Mouse (Mus musculus) stomach, embryonic 15.5 days (tissue): ENCODE data around the gene Kremen1. TPM values are rescaled to one million over a fixed set of nuclear protein-coding genes. Genes with fewer than 3 reads are reported as not detected.

ENCODE experiments used
- ATAC-seq: fragments of 200-750 bp; cut with Nextera tagmentation; 2 replicates; pipeline ENCODE4 v1.8.0; 2017; ENCODE audit warnings: low read depth, moderate number of reproducible peaks, moderate TSS enrichment; ENCODE audit not compliant: insufficient read depth, low FRiP score
- H3K27ac ChIP-seq: fragments of 300-500 bp; sonication (generic); 2 replicates; pipeline ENCODE4 v1.5.1; 2015; ENCODE audit warnings: mild to moderate bottlenecking, inconsistent platforms
- H3K27me3 ChIP-seq: fragments of 300-500 bp; sonication (generic); replicated peaks from 2 replicates; pipeline ENCODE4 v1.6.1; 2015; ENCODE audit warnings: inconsistent platforms
- H3K36me3 ChIP-seq: fragments of 300-500 bp; sonication (generic); 2 replicates; pipeline ENCODE4 v1.6.1; 2015; ENCODE audit warnings: inconsistent platforms
- H3K4me1 ChIP-seq: fragments of 300-500 bp; sonication (generic); 2 replicates; pipeline ENCODE4 v1.6.1; 2015; ENCODE audit warnings: inconsistent platforms
- H3K4me2 ChIP-seq: fragments of 300-500 bp; sonication (generic); 2 replicates; pipeline ENCODE4 v1.6.1; 2015; ENCODE audit warnings: mild to moderate bottlenecking, inconsistent platforms
- H3K4me3 ChIP-seq: fragments of 300-500 bp; sonication (generic); replicated peaks from 2 replicates; pipeline ENCODE4 v1.5.1; 2015; ENCODE audit warnings: inconsistent platforms
- H3K9ac ChIP-seq: fragments of 300-500 bp; sonication (generic); 2 replicates; pipeline ENCODE4 v1.6.1; 2015; ENCODE audit warnings: inconsistent platforms
- H3K9me3 ChIP-seq: fragments of 300-500 bp; sonication (generic); 2 replicates; pipeline ENCODE4 v1.6.1; 2016; ENCODE audit warnings: inconsistent platforms
- WGBS: fragments of 180-500 bp; shearing (Covaris S2); methylation state at CpG from one replicate; pipeline ENCODE4 v1.1.7; 2015; 5-methylcytosine and 5-hydroxymethylcytosine counted together
- polyA plus RNA-seq: library from polyadenylated mRNA; unstranded; fragments of >200 nt; fragmentation: Nextera tagmentation; extraction: Ambion mirVana; gene quantifications from 2 replicates; pipeline ENCODE4 v1.2.1, GENCODE M21; 2015

Gene Kremen1
- polyA plus RNA-seq, 1 experiment from 2014 or later, result 18.3 TPM

- H3K9ac ChIP-seq, result no peak overlapping the region
- ATAC-seq, result no peak
- H3K9me3 ChIP-seq, result no peaks in the 10 kb centered on the region
- no peak overlapping the region for H3K4me3 ChIP-seq
- no peaks in the 10 kb centered on the region for H3K27me3 ChIP-seq
- 82% methylated on average over 2 of the region's 2 CpGs for WGBS
- no peaks in the 10 kb centered on the region for H3K4me1 ChIP-seq
- H3K4me2 ChIP-seq, result no peak overlapping the region
- H3K36me3 ChIP-seq, result peaks cover 45% of the 10 kb centered on the region
- no peak overlapping the region for H3K27ac ChIP-seq
Observed at GRCm38 (mm10) chr11:5283987-5284386, 22.6 kb upstream of the Kremen1 start.

GRCm38 (mm10) chr11:5280932-5281331 is 19.6 kb upstream of the Kremen1 start:
- Histone ChIP-seq H3K27me3 (no peaks in the 10 kb centered on the region), H3K4me1 (no peaks in the 10 kb centered on the region), H3K4me3 (no peak overlapping the region), H3K4me2 (no peak overlapping the region), H3K9ac (no peak overlapping the region), H3K27ac (no peak overlapping the region), H3K9me3 (no peaks in the 10 kb centered on the region), H3K36me3 (peaks cover 25% of the 10 kb centered on the region)
- 89% methylated on average over 7 of the region's 7 CpGs for WGBS
- ATAC-seq, result no peak

- Histone ChIP-seq H3K36me3 (peaks cover 20% of the 10 kb centered on the region), H3K27ac (no peak overlapping the region), H3K9ac (no peak overlapping the region), H3K4me1 (no peaks in the 10 kb centered on the region), H3K4me2 (no peak overlapping the region), H3K27me3 (no peaks in the 10 kb centered on the region), H3K4me3 (no peak overlapping the region), H3K9me3 (no peaks in the 10 kb centered on the region)
- WGBS, result 79% methylated on average over 2 of the region's 2 CpGs
- ATAC-seq, result no peak
Observed at GRCm38 (mm10) chr11:5278463-5278862, 17.1 kb upstream of the Kremen1 start.

GRCm38 (mm10) chr11:5277307-5277971 is 16.1 kb upstream of the Kremen1 start:
- no peaks in the 10 kb centered on the region for H3K27me3 ChIP-seq
- peaks cover 18% of the 10 kb centered on the region for H3K36me3 ChIP-seq
- 69% methylated on average over 5 of the region's 5 CpGs for WGBS
- H3K9me3 ChIP-seq, result no peaks in the 10 kb centered on the region
- no peak overlapping the region for H3K27ac ChIP-seq
- no peak overlapping the region for H3K4me2 ChIP-seq
- no peak overlapping the region for H3K9ac ChIP-seq
- no peak overlapping the region for H3K4me3 ChIP-seq
- H3K4me1 ChIP-seq, result no peaks in the 10 kb centered on the region
- ATAC-seq, result no peak

GRCm38 (mm10) chr11:5275216-5275615 is 13.9 kb upstream of the Kremen1 start:
- no peak overlapping the region for H3K27ac ChIP-seq
- no peak overlapping the region for H3K9ac ChIP-seq
- ATAC-seq, result no peak
- H3K4me2 ChIP-seq, result no peak overlapping the region
- no peaks in the 10 kb centered on the region for H3K36me3 ChIP-seq
- peaks cover 4% of the 10 kb centered on the region; the same call in 1 of the 2 replicates for H3K4me1 ChIP-seq
- no peaks in the 10 kb centered on the region for H3K27me3 ChIP-seq
- no peak overlapping the region for H3K4me3 ChIP-seq
- WGBS, result 74% methylated on average over 4 of the region's 4 CpGs
- H3K9me3 ChIP-seq, result no peaks in the 10 kb centered on the region

GRCm38 (mm10) chr11:5272536-5273234 is 11.3 kb upstream of the Kremen1 start:
- Histone ChIP-seq H3K36me3 (no peaks in the 10 kb centered on the region), H3K9ac (no peak overlapping the region), H3K27ac (no peak overlapping the region), H3K4me2 (no peak overlapping the region), H3K4me3 (no peak overlapping the region), H3K9me3 (no peaks in the 10 kb centered on the region), H3K27me3 (no peaks in the 10 kb centered on the region), H3K4me1 (peaks cover 4% of the 10 kb centered on the region; the same call in 1 of the 2 replicates)
- WGBS, result 76% methylated on average over 9 of the region's 9 CpGs
- ATAC-seq, result no peak

GRCm38 (mm10) chr11:5272066-5272360 is 10.7 kb upstream of the Kremen1 start:
- no peaks in the 10 kb centered on the region for H3K9me3 ChIP-seq
- H3K4me2 ChIP-seq, result no peak overlapping the region
- WGBS, result 61% methylated on average over 4 of the region's 4 CpGs
- H3K9ac ChIP-seq, result no peak overlapping the region
- no peak overlapping the region for H3K27ac ChIP-seq
- H3K27me3 ChIP-seq, result no peaks in the 10 kb centered on the region
- ATAC-seq, result no peak
- no peaks in the 10 kb centered on the region for H3K36me3 ChIP-seq
- H3K4me3 ChIP-seq, result no peak overlapping the region
- H3K4me1 ChIP-seq, result peaks cover 4% of the 10 kb centered on the region; the same call in 1 of the 2 replicates

- Histone ChIP-seq H3K27me3 (no peaks in the 10 kb centered on the region), H3K9ac (no peak overlapping the region), H3K4me2 (no peak overlapping the region), H3K27ac (no peak overlapping the region), H3K4me3 (no peak overlapping the region), H3K4me1 (peaks cover 4% of the 10 kb centered on the region; the same call in 1 of the 2 replicates), H3K36me3 (no peaks in the 10 kb centered on the region), H3K9me3 (no peaks in the 10 kb centered on the region)
- 69% methylated on average over 9 of the region's 9 CpGs for WGBS
- ATAC-seq, result no peak
Observed at GRCm38 (mm10) chr11:5271274-5272065, 10.1 kb upstream of the Kremen1 start.

GRCm38 (mm10) chr11:5269846-5270461 is 8.6 kb upstream of the Kremen1 start:
- no peak overlapping the region for H3K4me2 ChIP-seq
- no peak overlapping the region for H3K4me3 ChIP-seq
- ATAC-seq, result no peak
- H3K27me3 ChIP-seq, result no peaks in the 10 kb centered on the region
- WGBS, result 88% methylated on average over 8 of the region's 8 CpGs
- no peak overlapping the region for H3K9ac ChIP-seq
- H3K36me3 ChIP-seq, result no peaks in the 10 kb centered on the region
- H3K27ac ChIP-seq, result no peak overlapping the region
- H3K9me3 ChIP-seq, result no peaks in the 10 kb centered on the region
- H3K4me1 ChIP-seq, result peaks cover 4% of the 10 kb centered on the region; the same call in 1 of the 2 replicates

GRCm38 (mm10) chr11:5265764-5266163 is 4.4 kb upstream of the Kremen1 start:
- Histone ChIP-seq H3K27ac (no peak overlapping the region), H3K36me3 (no peaks in the 10 kb centered on the region), H3K9me3 (no peaks in the 10 kb centered on the region), H3K4me1 (peaks cover 4% of the 10 kb centered on the region; the same call in 1 of the 2 replicates), H3K4me3 (no peak overlapping the region), H3K27me3 (no peaks in the 10 kb centered on the region), H3K4me2 (no peak overlapping the region), H3K9ac (no peak overlapping the region)
- WGBS, result 79% methylated on average over 8 of the region's 8 CpGs
- ATAC-seq, result no peak

GRCm38 (mm10) chr11:5263078-5263730 is 1.8 kb upstream of the Kremen1 start:
- H3K9me3 ChIP-seq, result no peaks in the 10 kb centered on the region
- peak overlapping the region; percentile 73 for H3K27ac ChIP-seq
- no peak overlapping the region for H3K9ac ChIP-seq
- WGBS, result 58% methylated on average over 26 of the region's 26 CpGs
- H3K4me1 ChIP-seq, result peaks cover 4% of the 10 kb centered on the region; the same call in 1 of the 2 replicates
- ATAC-seq, result peak; percentile 8; the same call in 1 of the 2 replicates
- no peaks in the 10 kb centered on the region for H3K36me3 ChIP-seq
- no peak overlapping the region for H3K4me2 ChIP-seq
- H3K4me3 ChIP-seq, result no peak overlapping the region
- no peaks in the 10 kb centered on the region for H3K27me3 ChIP-seq
